Mouse (Mus musculus): ENCODE measurements at regions not wholly inside any gene's neighbourhood (a gene's known extent, or its start where the extent isn't known, plus 50 kb on each side); places are given as distances from the start of the nearest gene placed in this dataset.
A peak's percentile ranks its signal among the peaks of the same experiment; 100 is the strongest.

GRCm38 (mm10) chr17:91225916-91226315 lies 133.0 kb upstream of the Nrxn1 start:
- no peak for DNase-seq (ENCODE audit: low spot score in 2 of 2)

- peak in 1 of 2 experiments; percentile 5 for DNase-seq (ENCODE audit: low spot score in 2 of 2)
Measured at GRCm38 (mm10) chr17:91216429-91216828, 123.6 kb upstream of the Nrxn1 start.

DNA sequence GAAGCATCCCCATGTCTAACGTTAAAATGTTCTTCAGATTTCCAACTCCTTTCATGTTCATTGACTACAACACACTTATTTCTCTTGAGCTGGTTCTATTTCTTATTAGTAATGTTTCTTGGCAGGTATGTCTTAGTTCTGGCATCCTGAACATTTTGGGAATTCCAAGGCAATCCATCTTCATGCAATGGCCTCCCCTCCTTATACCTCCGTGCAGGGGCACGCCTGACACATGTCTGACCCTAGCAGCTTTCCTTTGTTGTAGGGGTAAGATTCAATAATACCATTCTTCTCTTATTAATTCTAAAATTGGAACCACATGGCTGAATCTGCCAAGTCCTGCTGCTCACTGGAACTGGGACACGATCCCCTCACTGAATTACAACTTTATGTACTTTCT lies 89.7 kb upstream of the Nrxn1 start:
- DNase-seq (ENCODE audit: low spot score in 2 of 2) = no peak

DNA sequence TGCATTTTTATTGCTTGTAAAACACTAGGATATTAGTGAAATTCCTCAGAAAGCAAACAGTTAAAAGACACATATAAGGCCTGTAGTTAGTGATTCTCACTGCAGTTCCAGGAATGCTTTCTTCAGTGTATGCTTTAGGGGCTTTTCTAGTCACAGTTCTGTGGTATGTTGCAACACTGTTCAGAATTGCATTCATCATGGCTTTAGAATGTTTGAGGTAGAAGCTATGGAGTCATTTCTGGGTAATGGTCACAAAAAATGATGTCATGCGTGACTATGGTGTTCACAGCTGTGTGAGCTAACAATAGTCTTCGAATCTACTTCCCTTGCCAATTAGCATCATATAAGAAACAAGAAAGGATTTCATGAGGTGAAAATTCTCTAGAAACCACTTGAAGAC lies 69.0 kb upstream of the Nrxn1 start:
- DNase-seq (ENCODE audit: low spot score in 2 of 2) = no peak

Data from right cerebral cortex, adult 2 months (tissue).